Mouse (Mus musculus): ENCODE measurements around the gene Igfbp7. TPM values are rescaled to one million over a fixed set of nuclear protein-coding genes. Genes with fewer than 3 reads are reported as not detected.

Gene Igfbp7
- total and polyA plus RNA-seq, 3 experiments, result 0.07 TPM; not detected in 2

DNA sequence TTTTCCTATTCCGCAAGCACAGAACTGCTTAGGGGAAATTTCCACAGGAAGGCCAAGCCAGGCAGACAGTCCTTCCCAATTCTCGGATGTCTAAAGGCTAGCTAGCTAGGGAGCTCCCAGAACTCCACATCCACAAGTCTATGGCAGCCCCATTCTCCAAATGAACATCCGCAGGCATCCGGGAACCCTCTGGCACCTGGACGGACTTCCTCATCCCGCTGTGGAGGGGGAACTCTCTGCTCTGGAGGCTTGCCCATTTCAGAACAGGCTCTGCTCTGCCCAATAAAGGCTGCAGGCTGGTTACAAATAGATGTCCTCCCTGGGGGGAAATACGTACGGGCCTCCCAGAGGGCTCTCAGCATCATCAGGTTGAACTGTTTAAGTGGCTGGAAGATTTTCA, 41.5 kb downstream of the Igfbp7 start:
- no peak overlapping the region for H3K9ac ChIP-seq (ENCODE audit: control insufficient read depth, low read depth, low read length, poor library complexity, severe bottlenecking)
- H3K4me1 ChIP-seq (ENCODE audit: control insufficient read depth in 1 of 2, insufficient read depth in 2 of 2, low read length in 2 of 2), result no peaks in the 10 kb centered on the region
- no peak overlapping the region for H3K27ac ChIP-seq (ENCODE audit: control insufficient read depth, low read depth, low read length)

DNA sequence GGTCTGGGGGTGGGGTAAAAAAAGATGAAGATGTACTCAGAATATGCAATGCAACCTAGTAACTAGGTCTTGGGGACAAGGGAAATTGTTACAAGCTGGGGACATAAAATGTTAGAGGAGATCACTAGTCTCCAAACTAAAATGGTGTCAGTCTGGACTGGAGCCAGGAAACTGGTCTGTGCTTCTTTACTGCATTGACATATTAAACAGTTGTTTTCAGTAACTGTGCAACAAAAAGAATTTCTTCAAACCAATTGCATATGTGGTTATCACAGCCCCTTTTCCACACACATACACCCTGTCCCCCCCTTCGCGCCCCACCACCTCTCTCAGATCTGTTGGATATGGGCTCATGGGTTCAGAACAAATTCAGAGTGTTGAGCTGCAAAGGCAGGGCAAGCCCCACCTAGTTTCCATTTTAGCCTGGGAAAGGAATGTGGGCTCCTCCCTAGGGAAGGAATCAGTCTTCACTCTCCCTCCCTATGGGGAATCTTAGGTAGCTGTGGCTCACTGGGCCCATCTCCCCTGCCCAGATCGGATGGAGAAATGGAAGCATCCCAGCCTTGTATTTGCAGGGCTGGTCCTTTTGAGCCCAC, 43.3 kb downstream of the Igfbp7 start:
- no peaks in the 10 kb centered on the region for H3K36me3 ChIP-seq (ENCODE audit: control insufficient read depth in 1 of 2, insufficient read depth in 2 of 2, low read length in 2 of 2)
- no peaks in the 10 kb centered on the region for H3K4me1 ChIP-seq (ENCODE audit: control insufficient read depth in 1 of 2, insufficient read depth in 2 of 2, low read length in 2 of 2)
- peaks cover 2 to 13% of the 10 kb centered on the region in 2 experiments for H3K27me3 ChIP-seq (ENCODE audit: control insufficient read depth in 1 of 2, insufficient read depth in 2 of 2, low read length in 2 of 2)
- H3K9me3 ChIP-seq (replicated peaks; ENCODE audit: insufficient read depth, low read length), result no peaks in the 10 kb centered on the region
- no peak overlapping the region for H3K4me3 ChIP-seq (ENCODE audit: control insufficient read depth in 1 of 2, insufficient read depth in 1 of 2, low read depth in 2 of 2, low read length in 2 of 2)
- no peak for DNase-seq (ENCODE audit: low read depth, low spot score)
- no peaks in the 10 kb centered on the region for H3K79me2 ChIP-seq (ENCODE audit: control insufficient read depth, insufficient read depth, low read length, poor library complexity)
- no peak overlapping the region for H3K9ac ChIP-seq (ENCODE audit: control insufficient read depth, low read depth, low read length, poor library complexity, severe bottlenecking)
- no peak for TF ChIP-seq ZMIZ1 (IDR thresholded peaks at IDR 0.05; ENCODE audit: low read depth, low read length)
- no peak for TF ChIP-seq MAX (IDR thresholded peaks at IDR 0.05; ENCODE audit: low read length)
- H3K27ac ChIP-seq (ENCODE audit: control insufficient read depth, low read depth, low read length), result no peak overlapping the region

More for the DNA sequence above, 41.5 kb downstream of the Igfbp7 start:
- Histone ChIP-seq H3K36me3 (ENCODE audit: control insufficient read depth in 1 of 2, insufficient read depth in 2 of 2, low read length in 2 of 2) (no peaks in the 10 kb centered on the region), H3K27me3 (ENCODE audit: control insufficient read depth in 1 of 2, insufficient read depth in 2 of 2, low read length in 2 of 2) (peaks cover 2 to 7% of the 10 kb centered on the region in 2 experiments), H3K9me3 (replicated peaks; ENCODE audit: insufficient read depth, low read length) (no peaks in the 10 kb centered on the region), H3K4me3 (ENCODE audit: control insufficient read depth in 1 of 2, insufficient read depth in 1 of 2, low read depth in 2 of 2, low read length in 2 of 2) (no peak overlapping the region), H3K79me2 (ENCODE audit: control insufficient read depth, insufficient read depth, low read length, poor library complexity) (no peaks in the 10 kb centered on the region)
- no peak for TF ChIP-seq CTCF (IDR thresholded peaks at IDR 0.05 in 2 of 3, conservative IDR thresholded peaks at IDR 0.05 in 1 of 3; ENCODE audit: control insufficient read depth in 1 of 3, insufficient read depth in 1 of 3, low read depth in 2 of 3, low read length in 3 of 3, poor library complexity in 1 of 3, severe bottlenecking in 1 of 3)
- TF ChIP-seq USF1 (IDR thresholded peaks at IDR 0.05; ENCODE audit: low read depth, low read length), result no peak
- TF ChIP-seq JUND (IDR thresholded peaks at IDR 0.05; ENCODE audit: low read depth, low read length), result no peak
- no peak for TF ChIP-seq RCOR1 (IDR thresholded peaks at IDR 0.05; ENCODE audit: low read depth, low read length)
- TF ChIP-seq UBTF (IDR thresholded peaks at IDR 0.05; ENCODE audit: borderline replicate concordance, insufficient read depth, low read depth, low read length), result no peak
- TF ChIP-seq HCFC1 (IDR thresholded peaks at IDR 0.05; ENCODE audit: low read depth, low read length), result no peak
- TF ChIP-seq POLR2AphosphoS2 (IDR thresholded peaks at IDR 0.05; ENCODE audit: low read length), result no peak
- no peak for DNase-seq (ENCODE audit: low read depth, low spot score)

DNA sequence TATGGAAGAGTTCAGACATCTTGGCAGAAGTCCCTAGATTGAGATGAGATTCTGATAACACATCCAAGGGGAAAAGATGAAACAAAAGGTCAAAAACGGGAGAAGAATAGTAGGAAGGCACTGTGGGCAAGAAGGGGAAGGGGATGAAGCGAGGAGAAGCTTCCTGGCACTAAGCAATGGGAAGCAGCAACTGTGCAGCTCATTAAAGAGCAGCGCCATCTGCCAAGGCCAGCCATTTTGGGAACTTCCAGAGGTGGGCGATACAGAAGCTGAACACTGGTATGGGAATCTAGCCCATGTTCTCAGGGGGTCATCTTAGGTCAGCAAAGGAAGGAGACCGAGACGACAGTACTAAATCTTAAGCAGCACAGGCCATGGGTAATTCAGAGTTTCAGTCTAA, 44.2 kb downstream of the Igfbp7 start:
- Histone ChIP-seq H3K36me3 (ENCODE audit: control insufficient read depth in 1 of 2, insufficient read depth in 2 of 2, low read length in 2 of 2) (no peaks in the 10 kb centered on the region), H3K27ac (ENCODE audit: control insufficient read depth, low read depth, low read length) (no peak overlapping the region), H3K9ac (ENCODE audit: control insufficient read depth, low read depth, low read length, poor library complexity, severe bottlenecking) (no peak overlapping the region), H3K27me3 (ENCODE audit: control insufficient read depth in 1 of 2, insufficient read depth in 2 of 2, low read length in 2 of 2) (peaks cover 2 to 13% of the 10 kb centered on the region in 2 experiments), H3K9me3 (replicated peaks; ENCODE audit: insufficient read depth, low read length) (no peaks in the 10 kb centered on the region), H3K79me2 (ENCODE audit: control insufficient read depth, insufficient read depth, low read length, poor library complexity) (no peaks in the 10 kb centered on the region), H3K4me3 (ENCODE audit: control insufficient read depth in 1 of 2, insufficient read depth in 1 of 2, low read depth in 2 of 2, low read length in 2 of 2) (no peak overlapping the region), H3K4me1 (ENCODE audit: control insufficient read depth in 1 of 2, insufficient read depth in 2 of 2, low read length in 2 of 2) (no peaks in the 10 kb centered on the region)
- DNase-seq (ENCODE audit: low read depth, low spot score), result no peak
- no peak for TF ChIP-seq MAFK (IDR thresholded peaks at IDR 0.05; ENCODE audit: borderline replicate concordance, low read depth, low read length)
- TF ChIP-seq BHLHE40 (IDR thresholded peaks at IDR 0.05; ENCODE audit: borderline replicate concordance, low read depth, low read length), result no peak
- TF ChIP-seq MXI1 (IDR thresholded peaks at IDR 0.05; ENCODE audit: low read depth, low read length), result no peak
- no peak for TF ChIP-seq POLR2AphosphoS2 (IDR thresholded peaks at IDR 0.05; ENCODE audit: low read length)
- TF ChIP-seq MEF2A (IDR thresholded peaks at IDR 0.05; ENCODE audit: extremely low read depth, insufficient replicate concordance, low read depth, low read length, poor library complexity, severe bottlenecking), result no peak
- no peak for TF ChIP-seq TAL1 (IDR thresholded peaks at IDR 0.05; ENCODE audit: low read length)
- no peak for TF ChIP-seq ZC3H11A (IDR thresholded peaks at IDR 0.05; ENCODE audit: low read depth, low read length)
- TF ChIP-seq RAD21 (IDR thresholded peaks at IDR 0.05; ENCODE audit: low read depth, low read length), result no peak
- no peak for TF ChIP-seq TBP (IDR thresholded peaks at IDR 0.05; ENCODE audit: low read depth, low read length)
- TF ChIP-seq KAT2A (conservative IDR thresholded peaks at IDR 0.05; ENCODE audit: low read depth, low read length), result no peak
- no peak for TF ChIP-seq E2F4 (IDR thresholded peaks at IDR 0.05; ENCODE audit: borderline replicate concordance, low read depth, low read length)
- TF ChIP-seq RCOR1 (IDR thresholded peaks at IDR 0.05; ENCODE audit: low read depth, low read length), result no peak
- TF ChIP-seq MYB (IDR thresholded peaks at IDR 0.05; ENCODE audit: low read depth, low read length), result no peak

Measured in MEL (cell line).